Mouse (Mus musculus): ENCODE results near the gene Lgals3bp. TPM values are rescaled to one million over a fixed set of nuclear protein-coding genes. Genes with fewer than 3 reads are reported as not detected.
A peak's percentile ranks its signal among the peaks of the same experiment; 100 is the strongest.

Lgals3bp gene
- polyA plus RNA-seq, 1 experiment from 2014 or later, result 13.0 TPM

DNA sequence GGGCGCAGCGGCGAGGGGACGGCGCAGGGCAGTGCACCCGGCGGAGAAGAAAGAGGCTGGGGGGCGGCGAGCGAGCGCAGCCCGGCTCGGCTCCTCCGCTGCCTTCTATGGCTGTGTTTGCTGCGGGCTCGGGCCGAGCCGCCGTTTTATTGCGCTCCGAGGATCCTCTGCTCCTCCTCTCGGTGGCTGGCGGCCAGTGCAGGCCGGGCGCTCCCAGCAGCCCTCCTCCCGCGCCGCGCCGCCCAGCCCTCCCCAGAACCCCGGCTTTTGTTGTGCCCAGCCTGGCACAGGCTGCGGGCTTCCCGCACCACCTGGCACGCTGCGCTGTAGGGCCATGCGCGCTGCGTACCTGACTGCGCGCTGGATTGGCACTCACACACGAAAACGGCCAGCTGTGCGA lies 46.7 kb downstream of the Lgals3bp start:
- Histone ChIP-seq H3K27me3 (ENCODE audit: control insufficient read depth, insufficient read depth, low read length) (no peaks in the 10 kb centered on the region), H3K4me3 (ENCODE audit: low read length) (peak overlapping the region; percentile 82), H3K4me1 (ENCODE audit: control insufficient read depth, insufficient read depth, low read length) (peaks cover 25% of the 10 kb centered on the region), H3K36me3 (ENCODE audit: control insufficient read depth, insufficient read depth, low read length) (peaks cover 2% of the 10 kb centered on the region; the same call in 1 of the 2 replicates), H3K4me2 (replicated peaks; ENCODE audit: low read depth, low read length) (peak overlapping the region; percentile 89), H3K9ac (ENCODE audit: low read depth, low read length) (peak overlapping the region; percentile 94), H3K27ac (ENCODE audit: low read depth, low read length) (peak overlapping the region; percentile 90), H3K9me3 (ENCODE audit: control insufficient read depth, low read length) (no peaks in the 10 kb centered on the region)
- peak; percentile 93 for ATAC-seq (ENCODE audit: low FRiP score, low TSS enrichment)
- WGBS, result under 1% methylated on average over 38 of the region's 43 CpGs

DNA sequence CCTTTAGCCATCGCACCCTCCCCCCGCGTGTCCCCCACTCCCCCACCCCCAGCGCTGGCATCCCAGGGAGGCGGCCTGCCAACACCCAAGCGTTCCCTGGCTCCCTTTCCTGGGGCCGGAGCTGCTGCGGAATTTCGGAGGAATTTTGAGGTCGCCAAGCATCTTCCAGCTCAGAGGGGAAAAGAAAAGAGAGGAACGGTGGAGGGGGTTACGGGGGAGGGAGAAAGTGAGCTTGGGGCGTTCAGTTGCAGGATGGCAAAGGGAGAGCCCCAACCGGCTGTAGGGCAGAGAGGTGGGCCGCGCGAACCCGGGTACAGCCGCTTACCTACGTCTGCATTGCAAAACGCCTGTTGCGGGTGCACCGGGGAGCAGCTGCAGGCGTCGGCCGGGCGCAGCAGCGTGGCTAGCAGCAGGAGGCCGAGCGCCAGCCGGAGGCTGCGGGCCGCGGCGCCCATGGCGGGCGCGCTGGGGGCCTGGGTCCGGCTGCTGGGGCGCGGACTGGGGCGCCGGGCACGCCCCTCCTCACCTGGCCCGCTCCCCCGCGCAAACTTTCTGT lies 47.2 kb downstream of the Lgals3bp start:
- ATAC-seq (ENCODE audit: low FRiP score, low TSS enrichment), result peak; percentile 56
- H3K36me3 ChIP-seq (ENCODE audit: control insufficient read depth, insufficient read depth, low read length), result peaks cover 2% of the 10 kb centered on the region; the same call in 1 of the 2 replicates
- no peaks in the 10 kb centered on the region for H3K9me3 ChIP-seq (ENCODE audit: control insufficient read depth, low read length)
- H3K4me1 ChIP-seq (ENCODE audit: control insufficient read depth, insufficient read depth, low read length), result peaks cover 25% of the 10 kb centered on the region
- no peaks in the 10 kb centered on the region for H3K27me3 ChIP-seq (ENCODE audit: control insufficient read depth, insufficient read depth, low read length)
- H3K4me2 ChIP-seq (replicated peaks; ENCODE audit: low read depth, low read length), result peak overlapping the region; percentile 89
- peak overlapping the region; percentile 82 for H3K4me3 ChIP-seq (ENCODE audit: low read length)
- peak overlapping the region; percentile 90 for H3K27ac ChIP-seq (ENCODE audit: low read depth, low read length)
- under 1% methylated on average over 41 of the region's 47 CpGs for WGBS
- H3K9ac ChIP-seq (ENCODE audit: low read depth, low read length), result peak overlapping the region; percentile 94

DNA sequence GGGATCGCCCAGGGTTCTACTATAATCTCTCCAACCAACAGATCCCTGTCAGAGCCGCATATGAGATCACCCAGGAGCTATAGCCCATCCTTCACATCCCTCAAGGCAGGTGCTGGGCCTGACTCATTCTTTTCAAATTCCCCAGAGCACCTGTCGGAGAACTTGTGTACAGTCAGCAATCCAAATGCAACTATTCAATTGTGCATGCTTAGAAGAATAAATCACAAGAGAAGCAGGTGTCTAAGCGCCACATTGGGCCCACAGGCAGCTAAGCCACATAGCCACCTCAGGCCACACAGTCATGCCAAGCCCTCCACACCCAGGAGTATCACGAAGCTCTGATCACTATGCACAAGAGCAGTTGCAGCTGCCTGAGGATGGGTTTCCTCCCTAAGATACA lies 52.4 kb downstream of the Lgals3bp start:
- Histone ChIP-seq H3K4me3 (ENCODE audit: low read length) (no peak overlapping the region), H3K27ac (ENCODE audit: low read depth, low read length) (peak overlapping the region; percentile 57; the same call in 1 of the 2 replicates), H3K27me3 (ENCODE audit: control insufficient read depth, insufficient read depth, low read length) (no peaks in the 10 kb centered on the region), H3K36me3 (ENCODE audit: control insufficient read depth, insufficient read depth, low read length) (peaks cover 2% of the 10 kb centered on the region; the same call in 1 of the 2 replicates), H3K4me2 (replicated peaks; ENCODE audit: low read depth, low read length) (no peak overlapping the region), H3K4me1 (ENCODE audit: control insufficient read depth, insufficient read depth, low read length) (peaks cover 48% of the 10 kb centered on the region), H3K9me3 (ENCODE audit: control insufficient read depth, low read length) (no peaks in the 10 kb centered on the region), H3K9ac (ENCODE audit: low read depth, low read length) (no peak overlapping the region)
- no peak for ATAC-seq (ENCODE audit: low FRiP score, low TSS enrichment)
- WGBS, result 79% methylated on average over 5 of the region's 5 CpGs

DNA sequence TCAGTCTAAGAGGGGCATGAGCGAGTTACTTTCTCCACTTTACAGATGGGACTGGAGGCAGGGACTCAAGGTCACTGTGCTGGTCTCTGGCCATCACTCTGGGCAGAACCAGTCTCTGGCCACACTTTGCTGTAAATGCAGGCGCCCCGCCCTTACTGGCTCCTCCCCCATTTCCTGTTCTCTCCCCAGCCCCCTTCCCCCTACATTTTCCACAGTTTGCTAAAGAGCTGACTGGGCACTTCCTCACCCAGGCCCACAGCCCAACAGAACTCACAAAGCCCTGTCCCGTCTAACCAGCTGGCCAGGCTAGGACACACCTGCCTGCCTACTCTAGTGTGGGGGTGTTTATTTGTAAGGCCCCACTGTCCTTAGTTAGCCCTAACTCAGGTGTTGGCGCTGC lies 53.0 kb downstream of the Lgals3bp start:
- H3K9me3 ChIP-seq (ENCODE audit: control insufficient read depth, low read length), result no peaks in the 10 kb centered on the region
- WGBS, result 29% methylated on average over 5 of the region's 5 CpGs
- peak overlapping the region; percentile 61; the same call in 1 of the 2 replicates for H3K27ac ChIP-seq (ENCODE audit: low read depth, low read length)
- peaks cover 2% of the 10 kb centered on the region; the same call in 1 of the 2 replicates for H3K36me3 ChIP-seq (ENCODE audit: control insufficient read depth, insufficient read depth, low read length)
- H3K4me1 ChIP-seq (ENCODE audit: control insufficient read depth, insufficient read depth, low read length), result peaks cover 43% of the 10 kb centered on the region
- peak overlapping the region; percentile 45; the same call in 1 of the 2 replicates for H3K9ac ChIP-seq (ENCODE audit: low read depth, low read length)
- H3K4me3 ChIP-seq (ENCODE audit: low read length), result no peak overlapping the region
- H3K4me2 ChIP-seq (replicated peaks; ENCODE audit: low read depth, low read length), result no peak overlapping the region
- peak; percentile 53 for ATAC-seq (ENCODE audit: low FRiP score, low TSS enrichment)
- no peaks in the 10 kb centered on the region for H3K27me3 ChIP-seq (ENCODE audit: control insufficient read depth, insufficient read depth, low read length)

DNA sequence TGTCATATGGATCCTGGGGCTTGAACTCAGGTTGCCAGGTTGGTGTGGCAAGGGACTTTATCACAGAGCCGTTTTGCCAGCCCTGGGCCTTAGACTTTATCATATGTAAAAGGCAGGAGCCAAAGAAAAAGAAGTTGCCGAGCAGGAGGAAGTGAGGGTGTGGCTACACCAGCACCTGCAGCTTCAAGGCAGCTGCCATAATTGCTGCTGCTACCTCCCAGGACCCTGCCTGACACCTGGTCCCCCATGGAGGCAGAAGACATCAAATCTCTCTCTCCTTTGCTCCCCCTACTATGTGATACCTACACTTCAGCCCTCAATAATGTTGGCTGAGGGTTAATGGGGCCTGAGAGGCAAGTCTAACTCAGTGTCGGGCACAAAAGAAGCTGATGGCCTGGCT lies 53.5 kb downstream of the Lgals3bp start:
- peaks cover 38% of the 10 kb centered on the region for H3K4me1 ChIP-seq (ENCODE audit: control insufficient read depth, insufficient read depth, low read length)

DNA sequence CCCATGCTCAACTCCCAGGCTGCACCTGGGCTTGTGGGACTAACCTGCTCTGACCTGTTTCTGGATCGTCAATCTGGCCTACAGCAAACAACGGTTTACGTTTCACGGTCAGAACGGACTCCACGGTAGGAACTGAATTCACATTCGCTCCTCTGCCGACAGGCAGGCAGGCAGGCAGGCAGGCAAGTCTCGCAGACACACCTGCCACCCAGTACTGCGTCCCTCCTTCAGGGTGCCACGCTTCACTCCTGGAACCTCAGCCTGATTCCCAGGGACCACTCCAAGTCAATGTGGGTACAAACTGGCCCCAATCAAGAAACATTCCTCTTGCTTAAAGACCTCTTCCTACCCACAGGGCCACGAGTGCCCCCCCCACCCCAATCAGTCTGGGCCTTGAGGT lies 54.0 kb downstream of the Lgals3bp start:
- H3K27ac ChIP-seq (ENCODE audit: low read depth, low read length), result no peak overlapping the region
- H3K9ac ChIP-seq (ENCODE audit: low read depth, low read length), result no peak overlapping the region
- no peaks in the 10 kb centered on the region for H3K9me3 ChIP-seq (ENCODE audit: control insufficient read depth, low read length)
- H3K36me3 ChIP-seq (ENCODE audit: control insufficient read depth, insufficient read depth, low read length), result peaks cover 2% of the 10 kb centered on the region; the same call in 1 of the 2 replicates
- 63% methylated on average over 12 of the region's 12 CpGs for WGBS
- no peaks in the 10 kb centered on the region for H3K27me3 ChIP-seq (ENCODE audit: control insufficient read depth, insufficient read depth, low read length)
- ATAC-seq (ENCODE audit: low FRiP score, low TSS enrichment), result no peak
- H3K4me2 ChIP-seq (replicated peaks; ENCODE audit: low read depth, low read length), result no peak overlapping the region
- H3K4me1 ChIP-seq (ENCODE audit: control insufficient read depth, insufficient read depth, low read length), result peaks cover 37% of the 10 kb centered on the region
- H3K4me3 ChIP-seq (ENCODE audit: low read length), result no peak overlapping the region

More for the DNA sequence above, 53.5 kb downstream of the Lgals3bp start:
- no peak overlapping the region; the same call in 1 of the 2 replicates for H3K9ac ChIP-seq (ENCODE audit: low read depth, low read length)
- H3K9me3 ChIP-seq (ENCODE audit: control insufficient read depth, low read length), result no peaks in the 10 kb centered on the region
- no peaks in the 10 kb centered on the region for H3K27me3 ChIP-seq (ENCODE audit: control insufficient read depth, insufficient read depth, low read length)
- peaks cover 2% of the 10 kb centered on the region; the same call in 1 of the 2 replicates for H3K36me3 ChIP-seq (ENCODE audit: control insufficient read depth, insufficient read depth, low read length)
- ATAC-seq (ENCODE audit: low FRiP score, low TSS enrichment), result no peak; the same call in 1 of the 2 replicates
- 42% methylated on average over 3 of the region's 3 CpGs for WGBS
- peak overlapping the region; percentile 61; the same call in 1 of the 2 replicates for H3K27ac ChIP-seq (ENCODE audit: low read depth, low read length)
- H3K4me3 ChIP-seq (ENCODE audit: low read length), result no peak overlapping the region
- H3K4me2 ChIP-seq (replicated peaks; ENCODE audit: low read depth, low read length), result no peak overlapping the region

DNA sequence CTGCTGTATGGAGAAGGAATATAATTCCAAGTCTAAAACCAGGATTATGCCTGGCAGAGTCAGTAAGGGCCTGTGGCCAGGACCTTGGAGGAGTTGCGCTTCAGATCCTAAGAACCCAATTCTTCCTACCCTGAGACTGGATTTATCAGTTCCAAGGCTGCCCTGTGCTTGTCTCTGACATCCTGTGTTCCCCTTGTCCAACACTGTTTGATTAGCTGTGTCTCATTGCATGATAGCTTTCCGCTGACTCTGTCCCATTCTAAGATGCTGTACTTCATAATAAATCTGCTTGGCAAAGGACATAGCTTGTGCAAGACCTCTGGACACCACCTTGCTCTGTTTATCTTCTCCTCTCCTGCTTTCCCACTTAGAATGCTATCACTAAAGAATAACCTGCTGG lies 54.5 kb downstream of the Lgals3bp start:
- 91% methylated on average over 2 of the region's 2 CpGs for whole genome bisulfite sequencing
- H3K27ac ChIP-seq (ENCODE audit: low read depth, low read length), result no peak overlapping the region
- H3K4me3 ChIP-seq (ENCODE audit: low read length), result no peak overlapping the region
- ATAC-seq (ENCODE audit: low FRiP score, low TSS enrichment), result no peak
- no peak overlapping the region for H3K9ac ChIP-seq (ENCODE audit: low read depth, low read length)
- no peak overlapping the region for H3K4me2 ChIP-seq (replicated peaks; ENCODE audit: low read depth, low read length)
- H3K27me3 ChIP-seq (ENCODE audit: control insufficient read depth, insufficient read depth, low read length), result no peaks in the 10 kb centered on the region
- H3K4me1 ChIP-seq (ENCODE audit: control insufficient read depth, insufficient read depth, low read length), result peaks cover 42% of the 10 kb centered on the region
- H3K9me3 ChIP-seq (ENCODE audit: control insufficient read depth, low read length), result no peaks in the 10 kb centered on the region
- H3K36me3 ChIP-seq (ENCODE audit: control insufficient read depth, insufficient read depth, low read length), result peaks cover 2% of the 10 kb centered on the region; the same call in 1 of the 2 replicates

DNA sequence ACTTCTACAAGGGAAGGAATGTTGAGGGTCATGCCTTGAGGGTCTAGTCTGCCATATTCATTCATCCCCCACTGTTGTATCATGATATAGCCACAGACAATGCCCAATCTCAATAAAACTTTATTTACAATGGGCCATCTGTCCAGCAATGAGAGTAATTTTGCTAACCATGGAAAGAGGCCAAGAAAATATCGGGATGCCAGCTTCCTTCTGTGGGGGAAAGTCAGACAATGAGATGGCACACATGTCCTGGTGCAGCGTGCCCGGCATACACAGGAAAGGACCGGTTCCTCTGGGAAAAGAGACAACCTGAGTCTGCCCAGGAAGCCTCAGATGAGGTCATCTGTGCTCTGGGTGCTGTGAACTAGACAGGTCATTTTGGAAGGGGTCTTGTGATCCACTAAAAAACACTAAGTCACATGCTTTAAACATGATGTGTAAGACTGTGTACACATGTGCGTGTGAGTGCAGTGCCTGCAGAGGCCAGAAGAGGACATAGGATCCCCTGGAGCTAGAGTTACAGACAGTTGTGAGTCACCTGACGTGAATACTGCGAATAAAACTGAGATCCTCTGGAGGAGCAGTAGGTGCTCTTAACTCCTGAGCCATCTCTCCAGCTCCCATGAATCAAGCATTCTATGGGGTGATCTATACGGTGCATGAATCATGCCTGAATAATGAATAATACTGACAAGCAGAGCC lies 55.3 kb downstream of the Lgals3bp start:
- no peak overlapping the region for H3K4me2 ChIP-seq (replicated peaks; ENCODE audit: low read depth, low read length)
- H3K27ac ChIP-seq (ENCODE audit: low read depth, low read length), result no peak overlapping the region
- WGBS, result 87% methylated on average over 8 of the region's 8 CpGs
- no peak overlapping the region for H3K9ac ChIP-seq (ENCODE audit: low read depth, low read length)
- no peak overlapping the region for H3K4me3 ChIP-seq (ENCODE audit: low read length)
- peaks cover 48% of the 10 kb centered on the region for H3K4me1 ChIP-seq (ENCODE audit: control insufficient read depth, insufficient read depth, low read length)
- H3K27me3 ChIP-seq (ENCODE audit: control insufficient read depth, insufficient read depth, low read length), result no peaks in the 10 kb centered on the region
- H3K9me3 ChIP-seq (ENCODE audit: control insufficient read depth, low read length), result no peaks in the 10 kb centered on the region
- no peaks in the 10 kb centered on the region for H3K36me3 ChIP-seq (ENCODE audit: control insufficient read depth, insufficient read depth, low read length)
- ATAC-seq (ENCODE audit: low FRiP score, low TSS enrichment), result no peak

DNA sequence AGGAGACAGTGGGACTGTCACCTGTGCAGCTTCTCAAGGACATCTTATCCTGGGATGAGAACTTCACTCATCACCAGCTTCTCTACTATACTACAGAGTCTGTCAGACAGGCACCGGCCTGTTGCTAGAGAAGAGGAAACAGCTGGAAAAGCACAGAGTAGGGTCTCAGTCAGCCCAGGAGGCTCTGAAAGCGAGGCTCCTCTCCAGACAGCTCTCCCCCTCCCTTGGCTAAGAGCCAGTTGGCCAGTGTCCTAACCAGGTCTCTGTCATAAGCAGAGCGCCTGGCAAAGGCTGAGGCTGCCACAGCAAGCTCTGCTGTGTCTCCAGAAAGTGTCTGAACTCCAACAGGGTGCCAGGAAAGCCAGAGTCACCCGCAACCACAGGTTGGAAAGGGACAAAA lies 56.2 kb downstream of the Lgals3bp start:
- Histone ChIP-seq H3K4me1 (ENCODE audit: control insufficient read depth, insufficient read depth, low read length) (peaks cover 51% of the 10 kb centered on the region), H3K36me3 (ENCODE audit: control insufficient read depth, insufficient read depth, low read length) (no peaks in the 10 kb centered on the region), H3K27ac (ENCODE audit: low read depth, low read length) (no peak overlapping the region), H3K27me3 (ENCODE audit: control insufficient read depth, insufficient read depth, low read length) (no peaks in the 10 kb centered on the region), H3K9ac (ENCODE audit: low read depth, low read length) (no peak overlapping the region), H3K9me3 (ENCODE audit: control insufficient read depth, low read length) (no peaks in the 10 kb centered on the region), H3K4me2 (replicated peaks; ENCODE audit: low read depth, low read length) (no peak overlapping the region), H3K4me3 (ENCODE audit: low read length) (no peak overlapping the region)
- no peak for ATAC-seq (ENCODE audit: low FRiP score, low TSS enrichment)
- 65% methylated on average over 4 of the region's 4 CpGs for WGBS

All from kidney, embryonic 14.5 days (tissue).